Mouse (Mus musculus): Measurements from ENCODE around the gene H13.

GRCm38 (mm10) chr2:152634311-152634710, 35.0 kb upstream of the H13 start:
- TF ChIP-seq CTCF (IDR thresholded peaks at IDR 0.05; ENCODE audit: control insufficient read depth, insufficient read depth, insufficient read length): no peak
- no peak for TF ChIP-seq FOSL1 (IDR thresholded peaks at IDR 0.05; ENCODE audit: insufficient read depth, low read length, poor library complexity, severe bottlenecking)
- TF ChIP-seq MYOG (IDR thresholded peaks at IDR 0.05; ENCODE audit: control insufficient read depth, extremely low read depth, insufficient read length): no peak
- no peak for TF ChIP-seq MAX (IDR thresholded peaks at IDR 0.05)
- no peak for TF ChIP-seq USF1 (IDR thresholded peaks at IDR 0.05; ENCODE audit: low read depth)

Measured in C2C12 (cell line).